Mouse (Mus musculus) embryo, embryonic 11.5 days (tissue): ENCODE data around the gene Tgif2lx1.
"Not testable (repeated sequence)": the region's sequence is repeated elsewhere in the genome, so short reads cannot be mapped to it uniquely, and the experiment has no call there.

ENCODE experiments used
- DNase-seq: peaks from one replicate; pipeline ENCODE4 v3.0.0-alpha.2; 2012; ENCODE audit warnings: low read depth, low spot score

Gene Tgif2lx1

GRCm38 (mm10) chrX:118480637-118481036 lies at the start of gene Tgif2lx1:
Gene Tgif2lx1 (minus strand): TSS chrX:118480737.
- not testable (repeated sequence) for DNase-seq
